In genomic region chr12:110523526-110523925, GRCm38 (mm10) we compare ENCODE assay signal across 23 mouse cellular contexts.
"Had no signal": no experiment of that assay in that cellular context is flagged by ENCODE, and none has a peak within 500 bp of the region (broad histone marks: within the 10 kb centered on the region; RNA-seq: fewer than 3 reads in every experiment).

No protein-coding gene starts in this region.

- H3K9ac ChIP-seq: limb, embryonic 12.5 days; limb, embryonic 15.5 days; liver, embryonic 14.5 days; liver, postnatal 0 days; lung, embryonic 14.5 days; midbrain, embryonic 12.5 days; midbrain, embryonic 15.5 days; neural tube, embryonic 12.5 days; neural tube, embryonic 15.5 days; stomach, embryonic 15.5 days had no signal

- H3K4me1 ChIP-seq: midbrain, embryonic 12.5 days; midbrain, embryonic 15.5 days; neural tube, embryonic 12.5 days had no signal

- H3K27ac ChIP-seq: kidney, postnatal 0 days; limb, embryonic 12.5 days; limb, embryonic 15.5 days; liver, embryonic 14.5 days; macrophage; midbrain, embryonic 12.5 days; midbrain, embryonic 15.5 days; neural tube, embryonic 12.5 days; neural tube, embryonic 15.5 days; stomach, embryonic 15.5 days had no signal

- DNase-seq: kidney, adult 2 months; kidney, postnatal 4 days; left cerebral cortex, postnatal 4 days; liver, postnatal 0 days; lung, embryonic 14.5 days; right cerebral cortex, adult 18-20 months; right cerebral cortex, postnatal 14 days; right cerebral cortex, postnatal 4 days; thymus, adult 2 months; thymus, postnatal 14 days; thymus, postnatal 4 days had no signal

- H3K4me2 ChIP-seq: limb, embryonic 12.5 days; limb, embryonic 15.5 days; liver, embryonic 11.5 days; lung, embryonic 14.5 days; midbrain, embryonic 12.5 days; midbrain, embryonic 15.5 days; neural tube, embryonic 12.5 days; neural tube, embryonic 15.5 days; stomach, embryonic 15.5 days had no signal

- H3K9me3 ChIP-seq: limb, embryonic 12.5 days; limb, embryonic 15.5 days; midbrain, embryonic 12.5 days; midbrain, embryonic 15.5 days; neural tube, embryonic 12.5 days; neural tube, embryonic 15.5 days; stomach, embryonic 15.5 days had no signal

- H3K4me3 ChIP-seq: limb, embryonic 12.5 days; limb, embryonic 15.5 days; midbrain, embryonic 12.5 days; midbrain, embryonic 15.5 days; neural tube, embryonic 12.5 days; neural tube, embryonic 15.5 days; stomach, embryonic 15.5 days had no signal

- H3K27me3 ChIP-seq: limb, embryonic 12.5 days; limb, embryonic 15.5 days; midbrain, embryonic 12.5 days; midbrain, embryonic 15.5 days; neural tube, embryonic 12.5 days; neural tube, embryonic 15.5 days; stomach, embryonic 15.5 days had no signal

- ATAC-seq: liver, postnatal 0 days; lung, postnatal 0 days; midbrain, embryonic 15.5 days had no signal
